Mouse (Mus musculus): ENCODE data around the gene Card6.

Card6 gene

GRCm38 (mm10) chr15:5107686-5108654 lies at the start of gene Card6:
Gene Card6 (minus strand): TSS chr15:5108539.
- DNase-seq (ENCODE audit: low read depth), result no peak

- DNase-seq (ENCODE audit: low read depth), result no peak
These were observed 49.0 kb upstream of the Card6 start for GRCm38 (mm10) chr15:5157386-5157785.

- DNase-seq (ENCODE audit: low read depth), result no peak
These were observed 48.0 kb upstream of the Card6 start for GRCm38 (mm10) chr15:5156355-5156754.

- DNase-seq (ENCODE audit: low read depth), result no peak
These were observed 46.8 kb upstream of the Card6 start for GRCm38 (mm10) chr15:5155093-5155492.

- no peak for DNase-seq (ENCODE audit: low read depth)
These were observed 46.3 kb upstream of the Card6 start for GRCm38 (mm10) chr15:5154621-5155020.

GRCm38 (mm10) chr15:5152171-5152570 lies 43.8 kb upstream of the Card6 start:
- no peak for DNase-seq (ENCODE audit: low read depth)

- no peak for DNase-seq (ENCODE audit: low read depth)
These were observed 40.8 kb upstream of the Card6 start for GRCm38 (mm10) chr15:5149187-5149586.

- no peak for DNase-seq (ENCODE audit: low read depth)
These were observed 37.0 kb upstream of the Card6 start for GRCm38 (mm10) chr15:5145196-5145945.

GRCm38 (mm10) chr15:5144021-5144778 lies 35.9 kb upstream of the Card6 start:
- DNase-seq (ENCODE audit: low read depth), result no peak

GRCm38 (mm10) chr15:5143361-5144020 lies 35.2 kb upstream of the Card6 start, which contains the start of gene Prkaa1:
Gene Prkaa1 (plus strand): TSS chr15:5143861.
- no peak for DNase-seq (ENCODE audit: low read depth)

- DNase-seq (ENCODE audit: low read depth), result no peak
These were observed 34.4 kb upstream of the Card6 start for GRCm38 (mm10) chr15:5142714-5143113.

- no peak for DNase-seq (ENCODE audit: low read depth)
These were observed 33.7 kb upstream of the Card6 start for GRCm38 (mm10) chr15:5142047-5142446.

GRCm38 (mm10) chr15:5140357-5140756 lies 32.0 kb upstream of the Card6 start:
- peak; percentile 80 for DNase-seq (ENCODE audit: low read depth)

- peak; percentile 73 for DNase-seq (ENCODE audit: low read depth)
These were observed 31.5 kb upstream of the Card6 start for GRCm38 (mm10) chr15:5139863-5140262.

- DNase-seq (ENCODE audit: low read depth), result no peak
These were observed 31.0 kb upstream of the Card6 start for GRCm38 (mm10) chr15:5139366-5139765.

GRCm38 (mm10) chr15:5138021-5138856 lies 29.9 kb upstream of the Card6 start:
- DNase-seq (ENCODE audit: low read depth), result no peak

- no peak for DNase-seq (ENCODE audit: low read depth)
These were observed 26.7 kb upstream of the Card6 start for GRCm38 (mm10) chr15:5134945-5135483.

GRCm38 (mm10) chr15:5134179-5134578 lies 25.8 kb upstream of the Card6 start:
- no peak for DNase-seq (ENCODE audit: low read depth)

GRCm38 (mm10) chr15:5133301-5133700 lies 25.0 kb upstream of the Card6 start:
- no peak for DNase-seq (ENCODE audit: low read depth)

All from c-Kit-positive CD71-positive TER-119-negative erythroid progenitor cells, embryonic 14.5 days (primary cell).